Mouse (Mus musculus): ENCODE data around the gene Atp6ap1. TPM values are rescaled to one million over a fixed set of nuclear protein-coding genes. Genes with fewer than 3 reads are reported as not detected.

Gene Atp6ap1
- 251 and 260 TPM in 2 replicates for total RNA-seq (2015; ENCODE audit: low replicate concordance)
- 152 and 179 TPM in 2 replicates for total RNA-seq (2017; ENCODE audit: low replicate concordance)

GRCm38 (mm10) chrX:74296538-74297448 is at the start of gene Atp6ap1:
Atp6ap1 (plus strand) TSS chrX:74297097.
- peak; percentile 99 for ATAC-seq (replicated peaks; ENCODE audit: low FRiP score, poor library complexity, severe bottlenecking)

GRCm38 (mm10) chrX:74248651-74249050 is 48.2 kb upstream of the Atp6ap1 start:
- no peak for ATAC-seq (replicated peaks; ENCODE audit: low FRiP score, poor library complexity, severe bottlenecking)

GRCm38 (mm10) chrX:74249615-74250014 is 47.3 kb upstream of the Atp6ap1 start, which contains the start of gene Flna:
Flna (minus strand) TSS chrX:74249820.
- ATAC-seq (replicated peaks; ENCODE audit: low FRiP score, poor library complexity, severe bottlenecking): no peak

- ATAC-seq (replicated peaks; ENCODE audit: low FRiP score, poor library complexity, severe bottlenecking): peak; percentile 97
Measured at GRCm38 (mm10) chrX:74254153-74254887, 42.6 kb upstream of the Atp6ap1 start, which contains the start of gene Emd. Emd (plus strand) TSS chrX:74254687.

- ATAC-seq (replicated peaks; ENCODE audit: low FRiP score, poor library complexity, severe bottlenecking): peak; percentile 56
Measured at GRCm38 (mm10) chrX:74254888-74255565, 41.9 kb upstream of the Atp6ap1 start.

GRCm38 (mm10) chrX:74257746-74258145 is 39.2 kb upstream of the Atp6ap1 start:
- ATAC-seq (replicated peaks; ENCODE audit: low FRiP score, poor library complexity, severe bottlenecking): no peak

GRCm38 (mm10) chrX:74269736-74270061 is 27.2 kb upstream of the Atp6ap1 start:
- 0 out of 2 replicates have a peak, but pooled peaks have one; percentile 22 for ATAC-seq (replicated peaks; ENCODE audit: low FRiP score, poor library complexity, severe bottlenecking)

- ATAC-seq (replicated peaks; ENCODE audit: low FRiP score, poor library complexity, severe bottlenecking): peak; percentile 96
Measured at GRCm38 (mm10) chrX:74270062-74270901, 26.6 kb upstream of the Atp6ap1 start, which contains the start of gene Rpl10. Rpl10 (plus strand) TSS chrX:74270812.

GRCm38 (mm10) chrX:74270902-74271551 is 25.9 kb upstream of the Atp6ap1 start:
- ATAC-seq (replicated peaks; ENCODE audit: low FRiP score, poor library complexity, severe bottlenecking): 0 out of 2 replicates have a peak, but pooled peaks have one; percentile 40

GRCm38 (mm10) chrX:74273422-74274322 is 23.2 kb upstream of the Atp6ap1 start:
- ATAC-seq (replicated peaks; ENCODE audit: low FRiP score, poor library complexity, severe bottlenecking): no peak

GRCm38 (mm10) chrX:74277916-74278315 is 19.0 kb upstream of the Atp6ap1 start:
- ATAC-seq (replicated peaks; ENCODE audit: low FRiP score, poor library complexity, severe bottlenecking): no peak

GRCm38 (mm10) chrX:74281041-74281731 is 15.7 kb upstream of the Atp6ap1 start:
- no peak for ATAC-seq (replicated peaks; ENCODE audit: low FRiP score, poor library complexity, severe bottlenecking)

- peak; percentile 91 for ATAC-seq (replicated peaks; ENCODE audit: low FRiP score, poor library complexity, severe bottlenecking)
Measured at GRCm38 (mm10) chrX:74281732-74282394, 15.0 kb upstream of the Atp6ap1 start, which contains the start of the genes Taz and Dnase1l1. Taz (plus strand) TSS chrX:74281912. Dnase1l1 (minus strand) TSS chrX:74282337.

GRCm38 (mm10) chrX:74282395-74283091 is 14.4 kb upstream of the Atp6ap1 start:
- peak; percentile 75 for ATAC-seq (replicated peaks; ENCODE audit: low FRiP score, poor library complexity, severe bottlenecking)

GRCm38 (mm10) chrX:74283092-74283437 is 13.8 kb upstream of the Atp6ap1 start:
- no peak for ATAC-seq (replicated peaks; ENCODE audit: low FRiP score, poor library complexity, severe bottlenecking)

GRCm38 (mm10) chrX:74293431-74293830 is 3.5 kb upstream of the Atp6ap1 start:
- ATAC-seq (replicated peaks; ENCODE audit: low FRiP score, poor library complexity, severe bottlenecking): no peak
